Mouse (Mus musculus) MEL (cell line): Measurements from ENCODE around the gene Itpr1. TPM values are rescaled to one million over a fixed set of nuclear protein-coding genes. Genes with fewer than 3 reads are reported as not detected.

ENCODE experiments used
- DNase-seq: peaks from one replicate; pipeline ENCODE4 v3.0.0; 2011; ENCODE audit warnings: low read depth, low spot score
- H3K27ac ChIP-seq: 2 replicates; pipeline ENCODE4 v1.5.1; 2012; ENCODE audit warnings: low read depth, mild to moderate bottlenecking, control low read depth, low read length, moderate library complexity; ENCODE audit not compliant: control insufficient read depth
- H3K27me3 ChIP-seq, 2 experiments: fragments of 150-350 bp in 1 of 2; sonication (generic) in 1 of 2; 2 replicates each; pipeline ENCODE4 v1.6.1; 2012; ENCODE audit warnings: low read length in 2 of 2, mild to moderate bottlenecking in 2 of 2, improper control_type of control experiment in 1 of 2, moderate library complexity in 1 of 2; ENCODE audit not compliant: insufficient read depth in 2 of 2, control insufficient read depth in 1 of 2
- H3K36me3 ChIP-seq, 2 experiments: 2 replicates each; pipeline ENCODE4 v1.6.1; 2012 to 2014; ENCODE audit warnings: low read length in 2 of 2, improper control_type of control experiment in 1 of 2, inconsistent platforms in 1 of 2, mild to moderate bottlenecking in 1 of 2; ENCODE audit not compliant: insufficient read depth in 2 of 2, control insufficient read depth in 1 of 2
- H3K4me1 ChIP-seq, 2 experiments: fragments of 150-350 bp in 1 of 2; sonication (generic) in 1 of 2; 2 replicates each; pipeline ENCODE4 v1.6.1; 2012; ENCODE audit warnings: low read length in 2 of 2, improper control_type of control experiment in 1 of 2, mild to moderate bottlenecking in 1 of 2; ENCODE audit not compliant: insufficient read depth in 2 of 2, control insufficient read depth in 1 of 2
- H3K4me3 ChIP-seq, 2 experiments: fragments of 150-350 bp in 1 of 2; sonication (generic) in 1 of 2; 2 replicates each; pipeline ENCODE4 v1.5.1; 2012; ENCODE audit warnings: low read depth in 2 of 2, low read length in 2 of 2, mild to moderate bottlenecking in 2 of 2, moderate library complexity in 2 of 2, control low read depth in 1 of 2, improper control_type of control experiment in 1 of 2; ENCODE audit not compliant: control insufficient read depth in 1 of 2, insufficient read depth in 1 of 2
- H3K79me2 ChIP-seq: 2 replicates; pipeline ENCODE4 v1.6.1; 2012; ENCODE audit warnings: mild to moderate bottlenecking, low read length, moderate library complexity; ENCODE audit not compliant: control insufficient read depth, poor library complexity, insufficient read depth
- H3K9ac ChIP-seq: 2 replicates; pipeline ENCODE4 v1.6.1; 2012; ENCODE audit warnings: low read depth, mild to moderate bottlenecking, control low read depth, low read length, moderate library complexity; ENCODE audit not compliant: control insufficient read depth, poor library complexity, severe bottlenecking
- H3K9me3 ChIP-seq: fragments of 150-350 bp; sonication (generic); replicated peaks from 2 replicates; pipeline ENCODE4 v1.6.1; 2012; ENCODE audit warnings: mild to moderate bottlenecking, low read length, improper control_type of control experiment, moderate library complexity; ENCODE audit not compliant: insufficient read depth
- BHLHE40 ChIP-seq: IDR thresholded peaks from 2 replicates; pipeline ENCODE4 v1.6.1; 2012; ENCODE audit warnings: low read depth, mild to moderate bottlenecking, inconsistent platforms, low read length, improper control_type of control experiment, borderline replicate concordance
- CHD1 ChIP-seq: IDR thresholded peaks from 2 replicates; pipeline ENCODE4 v1.6.1; 2012; ENCODE audit warnings: low read depth, mild to moderate bottlenecking, inconsistent platforms, low read length, improper control_type of control experiment
- CHD2 ChIP-seq: IDR thresholded peaks from 2 replicates; pipeline ENCODE4 v1.6.1; 2011; ENCODE audit warnings: low read length, improper control_type of control experiment
- ELF1 ChIP-seq: IDR thresholded peaks from 2 replicates; pipeline ENCODE4 v1.6.1; 2014; ENCODE audit warnings: low read depth, mild to moderate bottlenecking, inconsistent platforms, low read length, improper control_type of control experiment, moderate library complexity
- EP300 ChIP-seq, 2 experiments: IDR thresholded peaks; 2 replicates each; pipeline ENCODE4 v1.6.1; 2011; ENCODE audit warnings: improper control_type of control experiment in 2 of 2, low read length in 2 of 2, low read depth in 1 of 2, mild to moderate bottlenecking in 1 of 2
- ETS1 ChIP-seq: IDR thresholded peaks from 2 replicates; pipeline ENCODE4 v1.6.1; 2012; ENCODE audit warnings: low read depth, mild to moderate bottlenecking, inconsistent platforms, low read length, improper control_type of control experiment, moderate library complexity
- GATA1 ChIP-seq: IDR thresholded peaks from 2 replicates; pipeline ENCODE4 v1.6.1; 2011; ENCODE audit warnings: low read depth, low read length, improper control_type of control experiment
- HCFC1 ChIP-seq: IDR thresholded peaks from 2 replicates; pipeline ENCODE4 v1.6.1; 2012; ENCODE audit warnings: low read depth, mild to moderate bottlenecking, inconsistent platforms, low read length, improper control_type of control experiment, moderate library complexity
- JUND ChIP-seq: IDR thresholded peaks from 2 replicates; pipeline ENCODE4 v1.6.1; 2011; ENCODE audit warnings: low read depth, mild to moderate bottlenecking, improper control_type of control experiment, low read length
- MAFK ChIP-seq: IDR thresholded peaks from 2 replicates; pipeline ENCODE4 v1.6.1; 2011; ENCODE audit warnings: low read depth, mild to moderate bottlenecking, low read length, improper control_type of control experiment, borderline replicate concordance
- MAX ChIP-seq: IDR thresholded peaks from 2 replicates; pipeline ENCODE4 v1.6.1; 2011; ENCODE audit warnings: low read length, improper control_type of control experiment
- MAZ ChIP-seq: IDR thresholded peaks from 2 replicates; pipeline ENCODE4 v1.6.1; 2012; ENCODE audit warnings: low read depth, mild to moderate bottlenecking, inconsistent platforms, low read length, improper control_type of control experiment
- MEF2A ChIP-seq: IDR thresholded peaks from 2 replicates; pipeline ENCODE4 v1.6.1; 2014; ENCODE audit warnings: low read depth, mild to moderate bottlenecking, inconsistent platforms, low read length, improper control_type of control experiment; ENCODE audit not compliant: poor library complexity, insufficient replicate concordance, severe bottlenecking; ENCODE audit errors: extremely low read depth
- MXI1 ChIP-seq: IDR thresholded peaks from 2 replicates; pipeline ENCODE4 v1.6.1; 2011; ENCODE audit warnings: mild to moderate bottlenecking, low read depth, low read length, improper control_type of control experiment
- MYB ChIP-seq: IDR thresholded peaks from 2 replicates; pipeline ENCODE4 v1.6.1; 2011; ENCODE audit warnings: mild to moderate bottlenecking, low read depth, low read length, improper control_type of control experiment
- MYC ChIP-seq: IDR thresholded peaks from 2 replicates; pipeline ENCODE4 v1.6.1; 2011; ENCODE audit warnings: low read depth, mild to moderate bottlenecking, low read length, improper control_type of control experiment, moderate library complexity
- NELFE ChIP-seq: IDR thresholded peaks from 2 replicates; pipeline ENCODE4 v1.6.1; 2011; ENCODE audit warnings: low read depth, low read length, improper control_type of control experiment
- POLR2A ChIP-seq, 2 experiments: IDR thresholded peaks; 2 replicates each; pipeline ENCODE4 v1.6.1; 2011 to 2012; ENCODE audit warnings: low read length in 2 of 2, mild to moderate bottlenecking in 2 of 2, control low read depth in 1 of 2, improper control_type of control experiment in 1 of 2, low read depth in 1 of 2, moderate library complexity in 1 of 2; ENCODE audit not compliant: control insufficient read depth in 1 of 2, insufficient read depth in 1 of 2, poor library complexity in 1 of 2
- RAD21 ChIP-seq: IDR thresholded peaks from 2 replicates; pipeline ENCODE4 v1.6.1; 2011; ENCODE audit warnings: mild to moderate bottlenecking, low read depth, low read length, improper control_type of control experiment
- RCOR1 ChIP-seq: IDR thresholded peaks from 2 replicates; pipeline ENCODE4 v1.6.1; 2012; ENCODE audit warnings: low read depth, mild to moderate bottlenecking, inconsistent platforms, low read length, improper control_type of control experiment
- SMC3 ChIP-seq: IDR thresholded peaks from 2 replicates; pipeline ENCODE4 v1.6.1; 2011; ENCODE audit warnings: low read depth, low read length, improper control_type of control experiment
- TAL1 ChIP-seq: IDR thresholded peaks from 2 replicates; pipeline ENCODE4 v1.6.1; 2012; ENCODE audit warnings: mild to moderate bottlenecking, inconsistent platforms, low read length, moderate library complexity, mixed read lengths
- TBP ChIP-seq: IDR thresholded peaks from 2 replicates; pipeline ENCODE4 v1.8.0; 2011; ENCODE audit warnings: low read depth, low read length, improper control_type of control experiment
- TCF12 ChIP-seq: IDR thresholded peaks from 2 replicates; pipeline ENCODE4 v1.6.1; 2014; ENCODE audit warnings: low read depth, mild to moderate bottlenecking, inconsistent platforms, low read length, improper control_type of control experiment, moderate library complexity
- UBTF ChIP-seq: IDR thresholded peaks from 2 replicates; pipeline ENCODE4 v1.6.1; 2012; ENCODE audit warnings: low read depth, mild to moderate bottlenecking, inconsistent platforms, low read length, improper control_type of control experiment, moderate library complexity, borderline replicate concordance; ENCODE audit not compliant: insufficient read depth
- USF1 ChIP-seq: IDR thresholded peaks from 2 replicates; pipeline ENCODE4 v1.6.1; 2014; ENCODE audit warnings: low read depth, mild to moderate bottlenecking, inconsistent platforms, low read length, improper control_type of control experiment, moderate library complexity
- ZC3H11A ChIP-seq: IDR thresholded peaks from 2 replicates; pipeline ENCODE4 v1.6.1; 2012; ENCODE audit warnings: low read depth, mild to moderate bottlenecking, inconsistent platforms, low read length, improper control_type of control experiment
- ZKSCAN1 ChIP-seq: IDR thresholded peaks from 2 replicates; pipeline ENCODE4 v1.6.1; 2012; ENCODE audit warnings: low read depth, mild to moderate bottlenecking, inconsistent platforms, low read length, improper control_type of control experiment, moderate library complexity
- ZNF384 ChIP-seq: IDR thresholded peaks from 2 replicates; pipeline ENCODE4 v1.6.1; 2012; ENCODE audit warnings: low read depth, mild to moderate bottlenecking, inconsistent platforms, low read length, improper control_type of control experiment
- polyA plus RNA-seq, 2 experiments: library from polyadenylated mRNA; stranded (reverse) in 1 of 2; unstranded in 1 of 2; fragments of >175 nt in 1 of 2; fragments of >200 nt in 1 of 2; gene quantifications; 2 replicates each; pipeline versions ENCODE4 v1.2.1 to v1.2.4; 2012; ENCODE audit warnings: low replicate concordance in 2 of 2, low read depth in 1 of 2; ENCODE audit not compliant: insufficient read length in 2 of 2, insufficient read depth in 1 of 2, missing spikeins in 1 of 2
- total RNA-seq: library from RNA; depleted of rRNA; stranded (reverse); fragments of 300-350 nt; gene quantifications from 2 replicates; pipeline ENCODE4 v1.2.3, GENCODE M21; 2012

Gene Itpr1
- total and polyA plus RNA-seq, 3 experiments, result 15.6 to 19.0 TPM; not detected in 1

DNA sequence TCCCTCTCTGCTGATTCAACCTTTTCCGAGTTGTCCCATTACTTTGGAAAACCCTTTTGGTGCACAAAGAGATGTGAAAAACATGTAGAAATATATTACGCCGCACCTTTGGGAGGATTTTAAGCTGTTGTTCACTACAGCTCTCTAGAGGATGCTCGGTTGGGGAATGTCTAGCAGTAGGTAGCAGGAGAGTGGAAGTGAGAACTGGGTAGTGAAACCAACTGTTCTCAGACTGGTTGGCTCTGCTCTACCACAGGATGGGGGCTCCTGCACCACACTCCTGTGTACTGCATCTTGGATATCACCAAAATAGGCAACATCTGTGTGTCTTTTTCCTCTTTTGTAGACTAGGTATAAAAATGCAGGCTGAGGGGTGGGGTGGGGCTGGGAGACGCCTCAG lies 10.0 kb downstream of the Itpr1 start:
- Histone ChIP-seq H3K4me3 (no peak overlapping the region), H3K36me3 (no peaks in the 10 kb centered on the region; a peak in 2 of 4 replicates), H3K4me1 (no peaks in the 10 kb centered on the region), H3K79me2 (no peaks in the 10 kb centered on the region; the same call in 1 of the 2 replicates), H3K27ac (no peak overlapping the region), H3K9ac (no peak overlapping the region), H3K9me3 (no peaks in the 10 kb centered on the region), H3K27me3 (no peaks in the 10 kb centered on the region)
- no peak for DNase-seq
- TF ChIP-seq CHD1 (no peak), ETS1 (no peak), TAL1 (no peak), SMC3 (no peak), POLR2A (IDR thresholded peaks at IDR 0.05; ENCODE audit: control insufficient read depth in 1 of 2, insufficient read depth in 1 of 2, low read depth in 1 of 2, low read length in 2 of 2, poor library complexity in 1 of 2) (no peak), JUND (no peak), MYB (no peak), UBTF (no peak)
- TF ChIP-seq, all 39 proteins: peak for 0

DNA sequence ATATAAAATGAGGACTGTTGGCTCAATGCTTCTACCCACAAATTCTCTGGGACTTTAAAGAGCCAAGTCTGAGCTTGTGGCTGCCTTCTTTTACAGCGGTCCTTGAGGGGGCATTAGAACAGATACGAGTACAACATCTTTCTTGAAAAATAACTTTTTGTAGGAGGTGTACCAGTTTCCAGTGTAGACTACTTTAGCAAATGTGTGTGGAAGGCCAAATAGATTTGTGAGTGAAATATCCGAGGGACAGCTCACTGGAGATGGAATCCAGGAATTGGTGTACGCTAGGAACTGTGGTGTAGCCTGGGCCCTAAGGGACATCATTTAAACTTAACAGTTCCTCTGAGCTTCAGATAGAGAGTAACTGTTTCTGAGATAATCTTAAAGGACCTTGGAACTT lies 11.5 kb downstream of the Itpr1 start:
- Histone ChIP-seq H3K27me3 (no peaks in the 10 kb centered on the region), H3K4me1 (no peaks in the 10 kb centered on the region)

GRCm38 (mm10) chr6:108225027-108225426 lies 12.1 kb downstream of the Itpr1 start:
- Histone ChIP-seq H3K27ac (no peak overlapping the region), H3K9me3 (no peaks in the 10 kb centered on the region), H3K79me2 (no peaks in the 10 kb centered on the region), H3K36me3 (no peaks in the 10 kb centered on the region; a peak in 1 of 4 replicates), H3K27me3 (no peaks in the 10 kb centered on the region), H3K4me1 (no peaks in the 10 kb centered on the region), H3K4me3 (no peak overlapping the region), H3K9ac (no peak overlapping the region)
- no peak for DNase-seq
- no peak for TF ChIP-seq USF1
- no peak for TF ChIP-seq ELF1
- no peak for TF ChIP-seq RAD21
- TF ChIP-seq UBTF, result no peak
- TF ChIP-seq EP300 (IDR thresholded peaks at IDR 0.05; ENCODE audit: low read depth in 1 of 2, low read length in 2 of 2), result no peak
- no peak for TF ChIP-seq NELFE
- TF ChIP-seq ZNF384, result no peak
- no peak for TF ChIP-seq JUND
- TF ChIP-seq MAFK, result no peak
- no peak for TF ChIP-seq HCFC1
- no peak for TF ChIP-seq TBP
- no peak for TF ChIP-seq TAL1
- TF ChIP-seq MXI1, result no peak
- TF ChIP-seq MYC, result no peak
- no peak for TF ChIP-seq ZKSCAN1
- TF ChIP-seq CHD2, result no peak
- no peak for TF ChIP-seq MAX
- TF ChIP-seq RCOR1, result no peak
- no peak for TF ChIP-seq BHLHE40
- TF ChIP-seq, all 39 proteins: peak for 0

More for the DNA sequence above, 11.5 kb downstream of the Itpr1 start:
- DNase-seq, result no peak
- Histone ChIP-seq H3K36me3 (no peaks in the 10 kb centered on the region; a peak in 2 of 4 replicates), H3K9me3 (no peaks in the 10 kb centered on the region), H3K27ac (no peak overlapping the region), H3K9ac (no peak overlapping the region), H3K4me3 (no peak overlapping the region), H3K79me2 (no peaks in the 10 kb centered on the region; the same call in 1 of the 2 replicates)
- TF ChIP-seq MAZ, result no peak
- TF ChIP-seq ZNF384, result no peak
- no peak for TF ChIP-seq ZKSCAN1
- no peak for TF ChIP-seq ETS1
- TF ChIP-seq MEF2A, result no peak
- no peak for TF ChIP-seq MXI1
- no peak for TF ChIP-seq HCFC1
- TF ChIP-seq TCF12, result no peak
- no peak for TF ChIP-seq BHLHE40
- TF ChIP-seq GATA1, result no peak
- TF ChIP-seq SMC3, result no peak
- TF ChIP-seq ZC3H11A, result no peak
